Mouse (Mus musculus) telencephalon, adult 2 months (tissue): ENCODE measurements at regions not wholly inside any gene's neighbourhood (a gene's known extent, or its start where the extent isn't known, plus 50 kb on each side); places are given as distances from the start of the nearest gene placed in this dataset.

ENCODE experiments used
- DNase-seq: peaks from one replicate; pipeline ENCODE4 v3.0.0-alpha.2; 2011; ENCODE audit warnings: low read depth, low spot score

- DNase-seq, result no peak
Measured at GRCm38 (mm10) chr6:117330198-117330597, 161.9 kb downstream of the Cxcl12 start.

DNA sequence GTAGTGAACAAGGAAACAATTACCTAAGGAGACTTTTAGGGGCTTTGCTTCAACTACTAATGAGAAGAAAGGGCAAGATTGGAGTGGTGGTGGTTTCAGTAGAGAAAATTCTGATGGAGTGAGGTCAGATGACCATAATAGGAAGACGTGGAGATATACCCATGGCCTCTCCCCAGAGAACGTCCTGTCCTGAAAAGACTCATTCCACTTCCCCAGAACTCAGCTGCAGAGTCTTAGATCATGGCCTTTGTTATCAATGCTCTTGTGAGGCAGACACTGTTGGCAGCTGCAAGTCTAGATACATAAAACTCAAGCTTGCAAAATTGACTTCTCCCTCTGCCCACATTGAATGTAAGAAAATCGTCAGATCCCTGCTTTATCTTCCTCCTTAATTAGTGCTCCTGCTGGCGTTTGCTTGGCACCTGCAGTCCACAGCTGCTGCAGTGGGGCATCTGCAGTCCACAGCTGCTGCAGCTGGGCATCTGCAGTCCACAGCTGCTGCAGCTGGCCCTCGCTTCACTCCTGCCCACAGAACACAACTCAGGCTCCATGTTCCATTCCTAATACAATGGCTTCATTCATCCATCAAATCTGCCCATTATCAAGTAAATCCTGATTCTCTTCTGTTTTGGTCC is 162.5 kb downstream of the Cxcl12 start:
- no peak for DNase-seq

DNA sequence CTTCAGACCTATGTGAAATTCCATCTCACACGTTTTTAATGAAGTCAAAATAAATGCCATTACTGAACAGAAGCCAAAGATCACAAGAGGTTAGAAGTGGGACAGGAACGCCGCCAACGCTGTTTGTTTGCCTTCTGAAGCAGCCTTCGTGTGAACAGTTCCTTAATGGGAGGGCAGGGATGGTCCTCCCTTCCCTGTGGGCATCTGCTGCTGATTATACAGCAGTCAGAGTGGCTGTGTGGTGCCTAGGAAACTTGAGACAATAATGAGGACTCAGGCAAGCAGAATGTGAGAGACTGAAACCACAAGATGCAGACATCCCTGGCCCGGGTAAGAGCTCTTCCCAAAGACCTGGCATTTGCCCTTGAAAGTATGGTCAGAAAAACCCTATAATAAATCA is 164.3 kb downstream of the Cxcl12 start:
- no peak for DNase-seq

DNA sequence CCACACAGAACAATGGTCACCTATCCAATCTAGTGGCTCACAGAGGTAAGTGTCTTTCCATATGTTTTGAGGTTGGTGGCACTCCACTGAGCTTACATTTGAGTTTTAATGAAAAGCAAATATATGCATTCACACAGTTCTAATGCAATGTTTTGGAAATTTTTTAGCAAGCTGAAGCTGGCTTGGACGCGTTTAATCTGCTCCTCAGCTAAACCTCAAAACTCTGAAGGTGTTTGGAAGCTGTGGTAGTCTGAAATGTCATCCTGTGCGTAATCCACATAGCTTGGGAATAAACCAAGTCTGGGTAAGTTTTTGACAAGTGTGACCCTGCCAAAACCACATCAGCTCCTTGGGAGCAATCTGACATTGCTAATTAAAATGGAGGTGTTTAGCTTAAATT is 173.8 kb downstream of the Cxcl12 start:
- peak; percentile 40 for DNase-seq

- no peak for DNase-seq
Measured at GRCm38 (mm10) chr6:117347356-117347755, 179.0 kb downstream of the Cxcl12 start.

DNA sequence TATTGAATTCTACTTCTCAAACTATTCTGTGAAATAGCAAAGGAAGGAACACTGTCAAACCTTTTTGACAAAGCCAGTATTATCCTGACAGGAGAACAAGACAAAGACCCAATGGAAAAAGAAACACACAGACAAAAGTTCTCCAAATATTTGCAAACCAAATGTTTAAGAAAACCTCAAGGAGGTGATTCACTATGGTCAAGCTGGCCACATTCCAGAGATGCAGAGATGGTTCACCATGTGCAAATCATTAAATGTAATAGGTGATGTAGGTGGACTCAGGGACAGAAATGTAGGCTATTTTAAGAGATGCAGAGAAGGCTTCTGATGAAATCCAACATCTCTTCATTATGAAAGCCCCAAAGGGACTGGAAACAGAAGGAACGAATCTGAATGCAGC is 183.5 kb downstream of the Cxcl12 start:
- DNase-seq, result no peak

GRCm38 (mm10) chr6:117353091-117353490 is 184.8 kb downstream of the Cxcl12 start:
- no peak for DNase-seq

- peak; percentile 58 for DNase-seq
Measured at GRCm38 (mm10) chr6:117356101-117356500, 187.8 kb downstream of the Cxcl12 start.

DNA sequence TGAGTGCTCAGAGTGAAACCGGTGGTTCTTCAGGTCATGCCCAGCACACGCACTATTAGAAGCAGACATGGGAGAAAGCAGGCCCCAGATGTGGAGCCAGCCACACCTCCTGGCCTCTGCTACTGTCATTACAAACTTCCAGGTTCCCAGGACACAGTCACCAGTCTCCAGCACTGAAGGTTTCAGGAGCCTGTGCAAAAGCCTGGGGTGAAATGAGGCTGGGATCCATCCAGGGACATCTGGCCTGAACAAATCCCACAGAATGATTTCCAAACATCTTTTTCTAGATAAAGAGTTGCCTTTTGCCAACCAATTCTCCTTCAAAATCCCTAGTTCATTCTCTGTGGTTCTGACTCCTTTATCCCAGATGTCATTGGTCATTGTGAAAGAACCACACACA is 191.1 kb downstream of the Cxcl12 start:
- DNase-seq, result no peak

- no peak for DNase-seq
Measured at GRCm38 (mm10) chr6:117366563-117366962, 198.2 kb downstream of the Cxcl12 start.

DNA sequence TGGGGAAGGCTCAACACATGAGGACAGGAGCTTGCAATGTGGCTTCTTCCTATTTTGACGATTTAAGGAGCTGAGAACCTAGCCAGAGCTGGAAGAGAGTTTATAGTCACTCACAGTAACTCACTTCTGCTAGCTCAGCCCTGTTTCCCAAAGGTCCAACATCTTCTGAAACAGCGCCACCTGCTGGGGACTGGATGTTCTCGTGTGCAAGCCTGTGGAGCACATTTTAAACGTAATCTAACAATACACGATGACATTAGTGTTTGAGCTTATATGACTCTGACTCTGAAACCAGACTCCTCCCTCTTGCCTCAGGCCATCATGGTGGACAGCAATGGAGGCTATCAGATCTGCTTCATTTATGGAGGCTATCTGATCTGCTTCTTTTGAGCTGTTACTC is 207.7 kb downstream of the Cxcl12 start:
- DNase-seq, result no peak

GRCm38 (mm10) chr6:117379904-117380303 is 211.6 kb downstream of the Cxcl12 start:
- no peak for DNase-seq

DNA sequence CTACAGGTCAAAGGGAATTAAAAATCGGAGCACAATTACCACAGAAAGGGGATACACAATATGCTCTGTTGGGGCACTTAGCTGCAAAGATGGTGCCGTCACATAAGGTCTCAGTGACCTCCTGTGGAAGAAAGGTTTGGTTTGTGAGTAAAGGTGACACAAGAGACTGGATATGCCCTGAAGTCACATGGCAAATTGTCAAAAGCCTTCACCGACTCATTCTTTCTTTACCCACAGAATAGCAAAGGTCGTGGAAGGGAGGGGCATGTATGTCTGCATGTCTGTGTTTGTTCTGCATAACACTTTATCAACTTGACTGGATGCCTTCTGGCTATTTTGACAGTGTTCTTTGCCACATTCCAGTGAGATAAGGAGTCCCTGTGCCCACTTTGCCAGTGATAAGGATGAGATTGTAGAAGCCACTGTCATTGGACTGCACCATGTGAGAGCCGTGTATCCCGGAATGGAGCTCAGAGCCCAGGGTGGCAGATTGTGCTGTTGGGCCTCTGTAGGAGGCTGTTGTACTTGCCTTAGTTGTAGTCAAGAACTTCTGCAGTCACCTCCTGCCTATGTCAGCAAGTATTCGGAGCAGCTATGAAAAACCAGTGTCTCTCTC is 222.0 kb downstream of the Cxcl12 start:
- DNase-seq, result no peak

GRCm38 (mm10) chr6:117393480-117393879 is 225.1 kb downstream of the Cxcl12 start:
- DNase-seq, result no peak

DNA sequence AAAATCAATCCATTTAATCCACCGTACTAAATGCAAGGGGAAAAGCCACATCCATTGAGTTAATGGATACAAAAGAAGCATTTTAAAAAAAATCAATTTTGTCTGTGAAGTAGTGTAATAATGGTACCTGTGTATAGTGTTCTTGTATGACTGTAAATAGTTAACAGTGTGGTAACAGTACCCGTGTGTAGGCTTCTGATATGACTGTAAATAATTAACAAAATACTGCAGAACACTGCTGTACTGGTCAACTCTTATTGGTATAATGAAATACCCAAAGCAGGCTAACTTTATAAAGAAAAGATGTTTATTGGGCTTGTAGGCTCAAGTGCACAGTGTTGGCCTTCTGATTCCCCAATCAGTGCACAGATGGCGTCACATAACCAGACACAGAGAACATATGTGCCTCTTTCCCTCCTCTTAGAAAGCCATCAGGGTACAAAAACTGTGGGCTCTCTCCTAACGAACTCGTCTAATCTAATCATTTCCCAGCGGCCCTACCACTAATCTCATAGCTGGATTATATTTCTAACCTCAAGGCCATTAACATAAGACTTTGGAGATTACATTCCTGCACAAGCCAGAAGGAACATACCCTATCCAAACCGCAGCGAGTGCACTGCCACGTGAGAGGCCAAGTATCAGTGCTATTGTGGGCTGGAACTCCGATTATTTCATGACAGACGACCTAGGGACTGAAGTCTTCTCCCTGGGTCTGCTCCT is 237.4 kb downstream of the Cxcl12 start:
- no peak for DNase-seq

GRCm38 (mm10) chr6:117406312-117406595 is 237.9 kb downstream of the Cxcl12 start:
- DNase-seq, result no peak

GRCm38 (mm10) chr6:117406757-117407156 is 238.4 kb downstream of the Cxcl12 start:
- DNase-seq, result no peak

GRCm38 (mm10) chr6:117407206-117407858 is 239.0 kb downstream of the Cxcl12 start:
- no peak for DNase-seq

- no peak for DNase-seq
Measured at GRCm38 (mm10) chr6:117407953-117408352, 239.6 kb downstream of the Cxcl12 start.

DNA sequence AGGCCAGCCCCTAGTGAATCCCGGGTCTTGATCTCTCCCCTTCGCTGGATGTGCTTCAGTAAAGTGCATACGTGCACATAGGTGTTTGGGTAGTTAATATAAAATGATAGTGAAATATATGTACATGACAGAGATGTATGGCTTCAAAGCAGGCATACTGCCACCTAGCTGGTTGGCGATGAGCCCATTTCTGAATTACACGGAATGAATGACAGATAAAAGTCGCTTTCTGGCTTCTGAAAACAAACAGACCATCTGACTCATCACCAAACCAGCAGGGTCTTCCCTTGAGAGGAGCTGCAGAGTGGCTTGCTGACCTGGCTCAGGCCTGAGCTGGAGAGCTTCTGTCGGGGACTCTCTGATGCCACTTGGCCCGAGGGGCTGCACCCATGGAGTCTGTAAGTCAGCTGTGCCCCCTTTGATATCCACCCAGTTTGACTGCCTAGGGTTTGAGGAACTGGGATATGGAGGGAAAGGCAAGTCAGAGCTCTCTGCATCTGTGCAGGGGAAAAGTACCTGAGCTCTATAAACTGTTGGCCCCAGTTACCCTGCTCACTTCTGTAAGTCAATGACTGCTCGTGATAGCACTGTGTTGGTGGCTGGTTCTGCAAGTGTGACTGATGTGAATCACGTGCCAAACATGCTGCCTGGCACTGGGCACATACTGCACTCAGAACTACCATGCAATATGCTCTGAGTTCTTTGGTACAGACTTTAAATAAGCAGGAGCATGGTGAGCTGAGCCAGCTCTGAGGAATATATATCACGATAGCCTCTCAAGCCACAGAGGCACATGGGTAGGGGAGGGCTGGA is 240.8 kb downstream of the Cxcl12 start:
- DNase-seq, result no peak

DNA sequence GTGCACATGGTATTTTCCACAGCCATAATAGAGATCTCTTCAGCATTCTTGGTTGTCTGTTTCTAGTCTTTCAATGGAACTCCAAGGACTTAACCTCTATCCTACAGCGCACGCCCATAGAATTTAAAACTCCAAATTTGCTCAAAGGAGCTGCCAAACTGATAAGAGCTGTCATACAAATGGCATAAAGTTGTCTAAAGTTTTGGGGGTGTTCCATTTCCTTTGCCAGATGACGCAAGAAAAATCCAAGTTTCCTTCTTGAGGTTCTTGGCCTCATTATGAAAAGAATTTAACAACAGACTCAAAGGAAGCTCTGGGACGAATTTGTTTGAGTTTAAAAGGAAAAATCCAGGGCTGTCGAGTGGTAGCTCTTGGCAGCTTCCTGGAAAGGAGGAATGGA is 246.6 kb downstream of the Cxcl12 start:
- DNase-seq, result no peak

- no peak for DNase-seq
Measured at GRCm38 (mm10) chr6:117415901-117416300, 247.6 kb downstream of the Cxcl12 start.
